Mouse (Mus musculus) 3T3-L1 (cell line): ENCODE results near the gene Kazn.

Experiments
- DNase-seq: peaks from one replicate; pipeline ENCODE4 v3.0.0-alpha.2; 2015; ENCODE audit warnings: low read depth, low spot score

Kazn gene

GRCm38 (mm10) chr4:142242164-142242563, 3.0 kb upstream of the Kazn start:
- DNase-seq = no peak

- DNase-seq = no peak
Measured at GRCm38 (mm10) chr4:142240874-142241273, 1.7 kb upstream of the Kazn start.

- no peak for DNase-seq
Measured at GRCm38 (mm10) chr4:142238486-142239239, 538 bp downstream of the Kazn start.

- no peak for DNase-seq
Measured at GRCm38 (mm10) chr4:142238041-142238440, 1.2 kb downstream of the Kazn start.

GRCm38 (mm10) chr4:142236681-142237080, 2.5 kb downstream of the Kazn start:
- no peak for DNase-seq

GRCm38 (mm10) chr4:142235426-142235825, 3.8 kb downstream of the Kazn start:
- DNase-seq = no peak

- DNase-seq = no peak
Measured at GRCm38 (mm10) chr4:142234828-142235227, 4.4 kb downstream of the Kazn start.

GRCm38 (mm10) chr4:142228821-142229575, 10.2 kb downstream of the Kazn start:
- no peak for DNase-seq

GRCm38 (mm10) chr4:142223898-142224645, 15.1 kb downstream of the Kazn start:
- no peak for DNase-seq

- no peak for DNase-seq
Measured at GRCm38 (mm10) chr4:142222385-142222784, 16.8 kb downstream of the Kazn start.

GRCm38 (mm10) chr4:142221757-142222072, 17.5 kb downstream of the Kazn start:
- no peak for DNase-seq

GRCm38 (mm10) chr4:142221025-142221756, 18.0 kb downstream of the Kazn start:
- no peak for DNase-seq

GRCm38 (mm10) chr4:142218997-142219396, 20.2 kb downstream of the Kazn start:
- DNase-seq = no peak

- DNase-seq = no peak
Measured at GRCm38 (mm10) chr4:142217048-142217447, 22.2 kb downstream of the Kazn start.

- DNase-seq = no peak
Measured at GRCm38 (mm10) chr4:142215760-142216159, 23.4 kb downstream of the Kazn start.

GRCm38 (mm10) chr4:142214532-142214931, 24.7 kb downstream of the Kazn start:
- no peak for DNase-seq

- no peak for DNase-seq
Measured at GRCm38 (mm10) chr4:142212425-142212824, 26.8 kb downstream of the Kazn start.

GRCm38 (mm10) chr4:142209884-142210283, 29.3 kb downstream of the Kazn start:
- DNase-seq = no peak

GRCm38 (mm10) chr4:142209476-142209875, 29.7 kb downstream of the Kazn start:
- no peak for DNase-seq

GRCm38 (mm10) chr4:142205693-142206092, 33.5 kb downstream of the Kazn start:
- DNase-seq = no peak

GRCm38 (mm10) chr4:142196626-142197025, 42.6 kb downstream of the Kazn start:
- DNase-seq = no peak

- no peak for DNase-seq
Measured at GRCm38 (mm10) chr4:142193780-142194179, 45.4 kb downstream of the Kazn start.
